In genomic region chr11:54784436-54784835, GRCm38 (mm10) we compare ENCODE assay signal across 22 mouse cellular contexts. TPM values are rescaled to one million over a fixed set of nuclear protein-coding genes. Genes with fewer than 3 reads are reported as not detected.
DNase-seq lines count a peak whose midpoint lies in the region; ATAC-seq lines count a peak whose summit lies in the region.
"Had no signal": no experiment of that assay in that cellular context is flagged by ENCODE, and none has a peak within 500 bp of the region (broad histone marks: within the 10 kb centered on the region; RNA-seq: fewer than 3 reads in every experiment).

No protein-coding gene starts in this region.

- no peak for ATAC-seq in hindbrain, embryonic 12.5 days (ENCODE audit: low FRiP score)
- ATAC-seq in hindbrain, embryonic 14.5 days (ENCODE audit: low FRiP score): no peak
- ATAC-seq in midbrain, embryonic 13.5 days: no peak
- ATAC-seq in midbrain, embryonic 15.5 days (replicated peaks): no peak
- no peak for ATAC-seq in hindbrain, embryonic 15.5 days (ENCODE audit: low FRiP score, low read depth)
- ATAC-seq: forebrain, embryonic 16.5 days; inflammation-experienced regulatory T-cells, adult 6 months had no signal

- peaks cover 26% of the 10 kb centered on the region for H3K4me1 ChIP-seq in hindbrain, embryonic 12.5 days
- peaks cover 36% of the 10 kb centered on the region for H3K4me1 ChIP-seq in hindbrain, embryonic 14.5 days (replicated peaks; ENCODE audit: control insufficient read depth, insufficient read depth, low read length)
- peaks cover 48% of the 10 kb centered on the region for H3K4me1 ChIP-seq in midbrain, embryonic 13.5 days (replicated peaks)
- H3K4me1 ChIP-seq in midbrain, embryonic 15.5 days: peaks cover 20% of the 10 kb centered on the region
- peaks cover 28% of the 10 kb centered on the region for H3K4me1 ChIP-seq in hindbrain, embryonic 15.5 days (replicated peaks)

- no peak overlapping the region for H3K9ac ChIP-seq in hindbrain, embryonic 12.5 days
- no peak overlapping the region for H3K9ac ChIP-seq in hindbrain, embryonic 14.5 days
- H3K9ac ChIP-seq in midbrain, embryonic 13.5 days (replicated peaks): no peak overlapping the region
- no peak overlapping the region for H3K9ac ChIP-seq in midbrain, embryonic 15.5 days
- no peak overlapping the region for H3K9ac ChIP-seq in hindbrain, embryonic 15.5 days
- H3K9ac ChIP-seq: embryonic facial prominence, embryonic 15.5 days; heart, embryonic 13.5 days had no signal

- H3K4me3 ChIP-seq in hindbrain, embryonic 12.5 days: no peak overlapping the region
- H3K4me3 ChIP-seq in hindbrain, embryonic 14.5 days (replicated peaks; ENCODE audit: low read length): no peak overlapping the region
- no peak overlapping the region for H3K4me3 ChIP-seq in midbrain, embryonic 13.5 days (replicated peaks)
- no peak overlapping the region for H3K4me3 ChIP-seq in midbrain, embryonic 15.5 days
- no peak overlapping the region for H3K4me3 ChIP-seq in hindbrain, embryonic 15.5 days
- H3K4me3 ChIP-seq: embryonic facial prominence, embryonic 15.5 days; erythroblast, embryonic 14.5 days; forebrain, embryonic 10.5 days; heart, embryonic 13.5 days had no signal

- intact Hi-C loops in left cerebral cortex, postnatal 14 days (cut with DNase I): no loop called here

- peak overlapping the region; percentile 17 for H3K4me2 ChIP-seq in hindbrain, embryonic 12.5 days (replicated peaks)
- H3K4me2 ChIP-seq in hindbrain, embryonic 14.5 days (replicated peaks): no peak overlapping the region
- peak overlapping the region; percentile 16 for H3K4me2 ChIP-seq in midbrain, embryonic 13.5 days (replicated peaks)
- H3K4me2 ChIP-seq in midbrain, embryonic 15.5 days: no peak overlapping the region
- H3K4me2 ChIP-seq in hindbrain, embryonic 15.5 days: 0 out of 2 replicates have a peak overlapping the region, but pooled peaks have one; percentile 9
- H3K4me2 ChIP-seq: embryonic facial prominence, embryonic 15.5 days; heart, embryonic 13.5 days had no signal

- no peak for DNase-seq in hindbrain, embryonic 14.5 days (ENCODE audit: low spot score)
- peak; percentile 66 for DNase-seq in induced T-regulatory cell, adult 2 months (ENCODE audit: low read depth)
- DNase-seq in adrenal gland, adult 18-20 months (ENCODE audit: low spot score in 2 of 2): no peak
- no peak for DNase-seq in left cerebral cortex, postnatal 14 days (ENCODE audit: low spot score in 2 of 2)
- DNase-seq: adrenal gland, postnatal 10 days; cerebellum, adult 11 months; cerebellum, adult 8-10 months; cerebellum, postnatal 14 days; embryo, embryonic 11 days; gastrocnemius, postnatal 14 days; heart, postnatal 36 days had no signal

- H3K27me3 ChIP-seq in hindbrain, embryonic 12.5 days: no peaks in the 10 kb centered on the region
- no peaks in the 10 kb centered on the region for H3K27me3 ChIP-seq in hindbrain, embryonic 14.5 days (ENCODE audit: control insufficient read depth, insufficient read depth, low read length)
- H3K27me3 ChIP-seq in midbrain, embryonic 13.5 days: no peaks in the 10 kb centered on the region; the same call in 1 of the 2 replicates
- H3K27me3 ChIP-seq in midbrain, embryonic 15.5 days (replicated peaks): no peaks in the 10 kb centered on the region
- H3K27me3 ChIP-seq in hindbrain, embryonic 15.5 days: no peaks in the 10 kb centered on the region
- H3K27me3 ChIP-seq: embryonic facial prominence, embryonic 15.5 days; heart, embryonic 13.5 days had no signal

- no peaks in the 10 kb centered on the region for H3K36me3 ChIP-seq in hindbrain, embryonic 12.5 days
- H3K36me3 ChIP-seq in hindbrain, embryonic 14.5 days (replicated peaks; ENCODE audit: control insufficient read depth, insufficient read depth): peaks cover 3% of the 10 kb centered on the region; the same call in 1 of the 2 replicates
- no peaks in the 10 kb centered on the region for H3K36me3 ChIP-seq in midbrain, embryonic 13.5 days
- no peaks in the 10 kb centered on the region for H3K36me3 ChIP-seq in midbrain, embryonic 15.5 days (replicated peaks)
- no peaks in the 10 kb centered on the region for H3K36me3 ChIP-seq in hindbrain, embryonic 15.5 days

- 93% methylated on average over 3 of the region's 3 CpGs for WGBS in hindbrain, embryonic 12.5 days
- WGBS in hindbrain, embryonic 14.5 days: 91% methylated on average over 3 of the region's 3 CpGs
- WGBS in midbrain, embryonic 13.5 days: 91% methylated on average over 3 of the region's 3 CpGs
- whole genome bisulfite sequencing in midbrain, embryonic 15.5 days: 89% methylated on average over 3 of the region's 3 CpGs
- 94% methylated on average over 3 of the region's 3 CpGs for WGBS in hindbrain, embryonic 15.5 days

- H3K9me3 ChIP-seq in hindbrain, embryonic 12.5 days (replicated peaks): no peaks in the 10 kb centered on the region
- no peaks in the 10 kb centered on the region for H3K9me3 ChIP-seq in hindbrain, embryonic 14.5 days (ENCODE audit: control insufficient read depth, low read length)
- H3K9me3 ChIP-seq in midbrain, embryonic 13.5 days: no peaks in the 10 kb centered on the region
- no peaks in the 10 kb centered on the region for H3K9me3 ChIP-seq in midbrain, embryonic 15.5 days
- H3K9me3 ChIP-seq in hindbrain, embryonic 15.5 days: no peaks in the 10 kb centered on the region
- H3K9me3 ChIP-seq: embryonic facial prominence, embryonic 15.5 days; forebrain, embryonic 10.5 days; G1E; heart, embryonic 13.5 days had no signal

- H3K27ac ChIP-seq in hindbrain, embryonic 12.5 days: no peak overlapping the region
- no peak overlapping the region for H3K27ac ChIP-seq in hindbrain, embryonic 14.5 days
- H3K27ac ChIP-seq in midbrain, embryonic 13.5 days: no peak overlapping the region
- H3K27ac ChIP-seq in midbrain, embryonic 15.5 days: no peak overlapping the region
- no peak overlapping the region for H3K27ac ChIP-seq in hindbrain, embryonic 15.5 days (replicated peaks)
- H3K27ac ChIP-seq: embryonic facial prominence, embryonic 15.5 days; forebrain, embryonic 10.5 days; heart, embryonic 13.5 days had no signal

RNA-seq across cellular contexts. Expression of gene Cdc42se2, which starts 3.0 kb away (rescaled TPM):
- polyA plus RNA-seq in hindbrain, embryonic 12.5 days (2016; fragmentation: Nextera tagmentation; extraction: Ambion mirVana): 198 and 205 TPM in 2 replicates
- polyA plus RNA-seq in hindbrain, embryonic 14.5 days (2014; fragmentation: Nextera tagmentation; extraction: Ambion mirVana): 147 and 171 TPM in 2 replicates
- 205 and 209 TPM in 2 replicates for polyA plus RNA-seq in midbrain, embryonic 13.5 days (2015; fragmentation: Nextera tagmentation; extraction: Ambion mirVana)
- 157 and 159 TPM in 2 replicates for polyA plus RNA-seq in midbrain, embryonic 15.5 days (2015; fragmentation: Nextera tagmentation; extraction: Ambion mirVana)
- polyA plus RNA-seq in hindbrain, embryonic 15.5 days (2015; fragmentation: Nextera tagmentation; extraction: Ambion mirVana): 141 and 145 TPM in 2 replicates
- 10 to 100 TPM; 18.5 to 21.1 TPM for total RNA-seq in adrenal gland, adult 18-20 months (2021)
- total RNA-seq in left cerebral cortex, postnatal 14 days (2021): 100 to 1,000 TPM; 175 to 185 TPM

Comparison
In these comparisons a context has a peak if more than half of its experiments do, and no peak if none do; other contexts are left out.
1. H3K4me2 ChIP-seq: peak in hindbrain, embryonic 12.5 days (single experiment), midbrain, embryonic 13.5 days (single experiment) and hindbrain, embryonic 15.5 days (single experiment); none in hindbrain, embryonic 14.5 days (single experiment) and midbrain, embryonic 15.5 days (single experiment).